In genomic region chr9:31688398-31688705, GRCm38 (mm10) we compare ENCODE assay signal across 10 mouse cellular contexts.
DNase-seq lines count a peak whose midpoint lies in the region; ATAC-seq and TF ChIP-seq lines count a peak whose summit lies in the region.
"Had no signal": no experiment of that assay in that cellular context is flagged by ENCODE, and none has a peak within 500 bp of the region (broad histone marks: within the 10 kb centered on the region; RNA-seq: fewer than 3 reads in every experiment).

No protein-coding gene starts in this region.

- no peak for ATAC-seq in heart, embryonic 12.5 days (ENCODE audit: insufficient number of reproducible peaks, low FRiP score)
- ATAC-seq in hindbrain, embryonic 13.5 days (ENCODE audit: low FRiP score): no peak
- no peak for ATAC-seq in midbrain, embryonic 13.5 days
- ATAC-seq: inflammation-experienced regulatory T-cells, adult 6 months had no signal

- DNase-seq in heart, adult 8-10 months (ENCODE audit: low spot score): no peak
- DNase-seq in ES-E14 (ENCODE audit: low read depth, low spot score): peak; percentile 41
- DNase-seq in thymus, postnatal 10 days (ENCODE audit: low spot score in 2 of 2): no peak
- DNase-seq in thymus, postnatal 0 days (ENCODE audit: low spot score): no peak
- no peak for DNase-seq in cerebellum, adult 8-10 months
- DNase-seq: B cell, adult 2 months had no signal

- H3K4me1 ChIP-seq in heart, embryonic 12.5 days (replicated peaks): peaks cover 32% of the 10 kb centered on the region
- peaks cover 0 to 16% of the 10 kb centered on the region in 2 experiments; a peak in 2 of 4 replicates for H3K4me1 ChIP-seq in ES-E14 (ENCODE audit: control insufficient read depth in 2 of 2, insufficient read depth in 2 of 2, low read length in 2 of 2, poor library complexity in 1 of 2)
- H3K4me1 ChIP-seq in hindbrain, embryonic 13.5 days (replicated peaks): peaks cover 24% of the 10 kb centered on the region
- H3K4me1 ChIP-seq in midbrain, embryonic 13.5 days (replicated peaks): peaks cover 26% of the 10 kb centered on the region

- no peak overlapping the region for H3K27ac ChIP-seq in heart, embryonic 12.5 days (ENCODE audit: poor library complexity, severe bottlenecking)
- no peak overlapping the region; the same call in 1 of the 2 replicates for H3K27ac ChIP-seq in ES-E14 (ENCODE audit: insufficient read depth, low read depth, low read length, poor library complexity, severe bottlenecking)
- H3K27ac ChIP-seq in hindbrain, embryonic 13.5 days: no peak overlapping the region
- H3K27ac ChIP-seq in midbrain, embryonic 13.5 days: no peak overlapping the region

- peak overlapping the region; percentile 17; the same call in 1 of the 2 replicates for H3K4me3 ChIP-seq in heart, embryonic 12.5 days
- H3K4me3 ChIP-seq in ES-E14 (ENCODE audit: insufficient read depth in 1 of 2, low read depth in 1 of 2, low read length in 2 of 2, poor library complexity in 1 of 2, severe bottlenecking in 1 of 2): peak overlapping the region in 1 of 2 experiments; percentile 14; a peak in 1 of 4 replicates
- peak overlapping the region; percentile 22; the same call in 1 of the 2 replicates for H3K4me3 ChIP-seq in hindbrain, embryonic 13.5 days
- peak overlapping the region; percentile 7; the same call in 1 of the 2 replicates for H3K4me3 ChIP-seq in midbrain, embryonic 13.5 days (replicated peaks)

- no peaks in the 10 kb centered on the region for H3K36me3 ChIP-seq in heart, embryonic 12.5 days
- no peaks in the 10 kb centered on the region for H3K36me3 ChIP-seq in ES-E14 (ENCODE audit: control insufficient read depth, insufficient read depth, low read length, poor library complexity, severe bottlenecking)
- H3K36me3 ChIP-seq in hindbrain, embryonic 13.5 days: no peaks in the 10 kb centered on the region
- H3K36me3 ChIP-seq in midbrain, embryonic 13.5 days: no peaks in the 10 kb centered on the region

- H3K4me2 ChIP-seq in heart, embryonic 12.5 days: peak overlapping the region; percentile 65
- H3K4me2 ChIP-seq in hindbrain, embryonic 13.5 days: peak overlapping the region; percentile 50
- H3K4me2 ChIP-seq in midbrain, embryonic 13.5 days (replicated peaks): peak overlapping the region; percentile 45

- H3K9ac ChIP-seq in heart, embryonic 12.5 days: no peak overlapping the region
- no peak overlapping the region for H3K9ac ChIP-seq in ES-E14 (ENCODE audit: insufficient read depth, low read depth, low read length, poor library complexity, severe bottlenecking)
- H3K9ac ChIP-seq in hindbrain, embryonic 13.5 days: no peak overlapping the region; the same call in 1 of the 2 replicates
- H3K9ac ChIP-seq in midbrain, embryonic 13.5 days (replicated peaks): no peak overlapping the region

- WGBS in heart, embryonic 12.5 days: 5% methylated on average over 3 of the region's 3 CpGs
- whole genome bisulfite sequencing in hindbrain, embryonic 13.5 days: 12% methylated on average over 3 of the region's 3 CpGs
- WGBS in midbrain, embryonic 13.5 days: 7% methylated on average over 3 of the region's 3 CpGs

- in situ Hi-C loops in ES-E14 (cut with MboI; ENCODE audit: low sequenced_read_pairs in 2 of 2, unreplicated experiment in 2 of 2): no loop called here

- H3K9me3 ChIP-seq in heart, embryonic 12.5 days (replicated peaks): no peaks in the 10 kb centered on the region
- no peaks in the 10 kb centered on the region for H3K9me3 ChIP-seq in ES-E14 (ENCODE audit: control insufficient read depth, insufficient read depth, low read depth, low read length)
- no peaks in the 10 kb centered on the region for H3K9me3 ChIP-seq in hindbrain, embryonic 13.5 days
- no peaks in the 10 kb centered on the region for H3K9me3 ChIP-seq in midbrain, embryonic 13.5 days

- H3K27me3 ChIP-seq in heart, embryonic 12.5 days (replicated peaks): peaks cover 12% of the 10 kb centered on the region
- peaks cover 18% of the 10 kb centered on the region for H3K27me3 ChIP-seq in hindbrain, embryonic 13.5 days
- peaks cover under 1% of the 10 kb centered on the region; the same call in 1 of the 2 replicates for H3K27me3 ChIP-seq in midbrain, embryonic 13.5 days

TF ChIP-seq in ES-E14, 5 proteins besides CTCF, POLR2A, EP300 and RAD21:
- TF ChIP-seq HCFC1 (IDR thresholded peaks at IDR 0.05; ENCODE audit: borderline replicate concordance, insufficient read depth, low read length) (no peak), MAFK (IDR thresholded peaks at IDR 0.05; ENCODE audit: insufficient read depth, low read depth, low read length) (peak; percentile 82)
